Mouse (Mus musculus): ENCODE measurements around the gene Ubb. TPM values are rescaled to one million over a fixed set of nuclear protein-coding genes. Genes with fewer than 3 reads are reported as not detected.
A peak's percentile ranks its signal among the peaks of the same experiment; 100 is the strongest.

Ubb gene
- polyA plus RNA-seq, 1 experiment from 2014 or later = 4,568 TPM

- 0 out of 2 replicates have a peak, but pooled peaks have one; percentile 20 for ATAC-seq
- Histone ChIP-seq H3K36me3 (ENCODE audit: control insufficient read depth, insufficient read depth, low read length) (no peaks in the 10 kb centered on the region), H3K4me3 (ENCODE audit: low read length) (no peak overlapping the region), H3K4me1 (ENCODE audit: control insufficient read depth, insufficient read depth, low read depth, low read length) (no peaks in the 10 kb centered on the region), H3K27me3 (replicated peaks; ENCODE audit: control insufficient read depth, insufficient read depth, low read length) (no peaks in the 10 kb centered on the region), H3K9me3 (ENCODE audit: control insufficient read depth, low read length) (no peaks in the 10 kb centered on the region), H3K4me2 (ENCODE audit: low read length) (no peak overlapping the region), H3K27ac (ENCODE audit: low read depth, low read length) (no peak overlapping the region), H3K9ac (ENCODE audit: low read depth, low read length) (no peak overlapping the region)
- 22% methylated on average over 2 of the region's 2 CpGs for WGBS
Observed at GRCm38 (mm10) chr11:62518991-62519390, 32.0 kb upstream of the Ubb start.

DNA sequence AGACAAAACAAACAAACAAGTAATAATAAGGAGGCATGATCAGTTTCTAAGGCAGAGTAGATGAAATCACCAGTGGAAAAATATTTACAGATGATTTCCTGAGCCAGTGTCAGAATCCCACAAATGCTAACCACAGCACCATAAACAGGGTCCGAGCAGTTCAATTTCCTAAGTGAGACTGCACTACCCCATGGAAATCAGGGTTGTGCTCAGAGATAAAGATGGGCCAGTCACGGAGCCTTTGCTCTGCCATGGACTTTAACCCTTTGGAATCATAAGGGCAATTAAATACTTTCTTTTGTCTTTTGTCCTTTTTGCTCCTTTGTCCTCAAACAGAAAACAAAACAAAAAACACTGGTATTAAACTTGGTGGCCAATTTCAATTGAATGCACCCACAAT lies 28.7 kb upstream of the Ubb start:
- Histone ChIP-seq H3K27ac (ENCODE audit: low read depth, low read length) (no peak overlapping the region), H3K4me3 (ENCODE audit: low read length) (no peak overlapping the region), H3K9me3 (ENCODE audit: control insufficient read depth, low read length) (no peaks in the 10 kb centered on the region), H3K4me2 (ENCODE audit: low read length) (no peak overlapping the region), H3K4me1 (ENCODE audit: control insufficient read depth, insufficient read depth, low read depth, low read length) (no peaks in the 10 kb centered on the region), H3K9ac (ENCODE audit: low read depth, low read length) (no peak overlapping the region), H3K36me3 (ENCODE audit: control insufficient read depth, insufficient read depth, low read length) (peaks cover 8% of the 10 kb centered on the region), H3K27me3 (replicated peaks; ENCODE audit: control insufficient read depth, insufficient read depth, low read length) (no peaks in the 10 kb centered on the region)
- no peak for ATAC-seq
- WGBS = 75% methylated on average over 2 of the region's 2 CpGs

DNA sequence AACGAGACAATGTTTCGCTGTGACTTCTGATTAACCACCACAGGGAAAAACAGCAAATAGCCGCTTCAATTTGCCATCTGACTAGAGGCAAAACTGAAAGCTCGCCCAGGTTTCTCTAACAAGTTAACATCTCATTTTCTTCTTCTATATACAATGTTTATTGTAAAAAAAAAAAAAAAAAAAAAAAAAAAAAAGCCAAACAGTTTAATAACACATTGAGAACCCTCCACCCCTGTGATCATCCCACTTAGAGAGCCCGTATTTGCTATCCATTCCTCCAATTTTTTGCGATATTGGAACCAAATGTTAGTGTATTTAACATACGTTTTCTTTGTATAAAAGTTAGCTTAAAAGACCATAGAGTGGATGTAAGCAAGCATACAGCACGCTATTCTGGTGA lies 13.9 kb upstream of the Ubb start:
- ATAC-seq = no peak
- Histone ChIP-seq H3K4me2 (ENCODE audit: low read length) (peak overlapping the region; percentile 90), H3K4me3 (ENCODE audit: low read length) (no peak overlapping the region; the same call in 1 of the 2 replicates), H3K27ac (ENCODE audit: low read depth, low read length) (no peak overlapping the region), H3K36me3 (ENCODE audit: control insufficient read depth, insufficient read depth, low read length) (0 out of 2 replicates have a peak, but pooled peaks cover under 1% of the 10 kb centered on the region), H3K27me3 (replicated peaks; ENCODE audit: control insufficient read depth, insufficient read depth, low read length) (no peaks in the 10 kb centered on the region), H3K4me1 (ENCODE audit: control insufficient read depth, insufficient read depth, low read depth, low read length) (peaks cover 7% of the 10 kb centered on the region), H3K9ac (ENCODE audit: low read depth, low read length) (no peak overlapping the region), H3K9me3 (ENCODE audit: control insufficient read depth, low read length) (no peaks in the 10 kb centered on the region)
- WGBS = 80% methylated on average over 8 of the region's 8 CpGs

- peak overlapping the region; percentile 88 for H3K4me3 ChIP-seq (ENCODE audit: low read length)
- H3K4me2 ChIP-seq (ENCODE audit: low read length) = peak overlapping the region; percentile 90
- no peak for ATAC-seq
- WGBS = 14% methylated on average over 7 of the region's 7 CpGs
- no peaks in the 10 kb centered on the region for H3K27me3 ChIP-seq (replicated peaks; ENCODE audit: control insufficient read depth, insufficient read depth, low read length)
- H3K36me3 ChIP-seq (ENCODE audit: control insufficient read depth, insufficient read depth, low read length) = no peaks in the 10 kb centered on the region
- peak overlapping the region; percentile 57 for H3K9ac ChIP-seq (ENCODE audit: low read depth, low read length)
- H3K4me1 ChIP-seq (ENCODE audit: control insufficient read depth, insufficient read depth, low read depth, low read length) = peaks cover 7% of the 10 kb centered on the region
- no peaks in the 10 kb centered on the region for H3K9me3 ChIP-seq (ENCODE audit: control insufficient read depth, low read length)
- H3K27ac ChIP-seq (ENCODE audit: low read depth, low read length) = no peak overlapping the region
Observed at GRCm38 (mm10) chr11:62537590-62537989, 13.4 kb upstream of the Ubb start.

DNA sequence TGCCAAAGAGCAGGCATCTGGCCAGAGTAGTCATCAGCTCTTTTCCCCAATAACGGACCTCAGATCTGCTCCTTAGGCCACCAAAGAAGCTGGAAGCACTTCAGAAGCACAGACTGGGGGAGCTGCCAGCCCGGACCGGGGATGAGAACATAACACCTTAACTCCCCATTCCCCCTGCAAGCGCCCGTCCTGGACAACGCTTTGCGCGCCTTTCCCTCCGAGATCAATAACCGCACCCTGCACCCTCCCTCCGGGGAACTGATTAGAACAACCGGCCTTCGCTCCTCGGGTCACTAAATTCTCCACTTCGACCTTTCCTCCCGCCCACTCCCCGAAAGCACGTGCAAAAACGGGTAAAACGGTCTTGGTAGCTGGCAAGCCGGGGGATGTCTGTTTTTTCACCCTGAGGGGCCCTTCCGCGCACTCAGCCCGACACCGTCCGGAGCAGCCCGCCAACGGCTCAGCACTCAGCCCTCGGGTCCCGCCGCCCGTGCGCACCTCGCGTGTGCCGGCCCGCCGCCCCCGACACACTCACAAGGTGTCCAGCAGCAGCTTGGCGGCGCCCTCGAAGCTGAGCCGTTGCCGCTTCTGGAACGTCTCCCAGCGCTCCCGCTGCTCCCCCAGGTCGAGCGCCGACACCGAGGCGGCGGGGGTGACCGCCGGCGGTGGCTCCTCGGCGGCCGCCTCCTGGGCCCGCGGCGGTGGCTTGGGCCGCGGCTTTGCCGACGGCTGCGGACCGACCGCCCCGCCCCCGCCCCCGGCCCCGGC lies 12.5 kb upstream of the Ubb start:
- H3K4me2 ChIP-seq (ENCODE audit: low read length) = peak overlapping the region; percentile 90
- H3K9me3 ChIP-seq (ENCODE audit: control insufficient read depth, low read length) = no peaks in the 10 kb centered on the region
- under 1% methylated on average over 42 of the region's 73 CpGs for WGBS
- peaks cover 7% of the 10 kb centered on the region for H3K4me1 ChIP-seq (ENCODE audit: control insufficient read depth, insufficient read depth, low read depth, low read length)
- ATAC-seq = peak; percentile 86
- peak overlapping the region; percentile 93 for H3K9ac ChIP-seq (ENCODE audit: low read depth, low read length)
- no peaks in the 10 kb centered on the region for H3K36me3 ChIP-seq (ENCODE audit: control insufficient read depth, insufficient read depth, low read length)
- peak overlapping the region; percentile 88 for H3K4me3 ChIP-seq (ENCODE audit: low read length)
- no peaks in the 10 kb centered on the region for H3K27me3 ChIP-seq (replicated peaks; ENCODE audit: control insufficient read depth, insufficient read depth, low read length)
- peak overlapping the region; percentile 85 for H3K27ac ChIP-seq (ENCODE audit: low read depth, low read length)

- peak; percentile 84 for ATAC-seq
- 5% methylated on average over 51 of the region's 57 CpGs for WGBS
- H3K4me2 ChIP-seq (ENCODE audit: low read length) = peak within 1 kb of the TSS; percentile 90
Observed at GRCm38 (mm10) chr11:62539089-62539890, 11.7 kb upstream of the Ubb start, which contains the start of gene Cenpv. TSS of gene Cenpv (minus strand) at chr11:62539261.

GRCm38 (mm10) chr11:62540167-62540566 lies 10.8 kb upstream of the Ubb start:
- WGBS = 85% methylated on average over 7 of the region's 7 CpGs
- H3K4me2 ChIP-seq (ENCODE audit: low read length) = no peak overlapping the region
- H3K9ac ChIP-seq (ENCODE audit: low read depth, low read length) = no peak overlapping the region
- ATAC-seq = no peak
- H3K9me3 ChIP-seq (ENCODE audit: control insufficient read depth, low read length) = no peaks in the 10 kb centered on the region
- no peaks in the 10 kb centered on the region for H3K36me3 ChIP-seq (ENCODE audit: control insufficient read depth, insufficient read depth, low read length)
- no peak overlapping the region for H3K4me3 ChIP-seq (ENCODE audit: low read length)
- peaks cover 7% of the 10 kb centered on the region for H3K4me1 ChIP-seq (ENCODE audit: control insufficient read depth, insufficient read depth, low read depth, low read length)
- H3K27me3 ChIP-seq (replicated peaks; ENCODE audit: control insufficient read depth, insufficient read depth, low read length) = no peaks in the 10 kb centered on the region
- no peak overlapping the region for H3K27ac ChIP-seq (ENCODE audit: low read depth, low read length)

More at GRCm38 (mm10) chr11:62539089-62539890, 11.7 kb upstream of the Ubb start, which contains the start of gene Cenpv:
- no peaks in the 10 kb centered on the region for H3K27me3 ChIP-seq (replicated peaks; ENCODE audit: control insufficient read depth, insufficient read depth, low read length)
- H3K9ac ChIP-seq (ENCODE audit: low read depth, low read length) = peak within 1 kb of the TSS; percentile 93
- peak within 1 kb of the TSS; percentile 85 for H3K27ac ChIP-seq (ENCODE audit: low read depth, low read length)
- H3K9me3 ChIP-seq (ENCODE audit: control insufficient read depth, low read length) = no peaks in the 10 kb centered on the region
- peak within 1 kb of the TSS; percentile 88 for H3K4me3 ChIP-seq (ENCODE audit: low read length)
- peaks cover 7% of the 10 kb centered on the region for H3K4me1 ChIP-seq (ENCODE audit: control insufficient read depth, insufficient read depth, low read depth, low read length)
- H3K36me3 ChIP-seq (ENCODE audit: control insufficient read depth, insufficient read depth, low read length) = no peaks in the 10 kb centered on the region

- Histone ChIP-seq H3K9ac (ENCODE audit: low read depth, low read length) (no peak overlapping the region), H3K9me3 (ENCODE audit: control insufficient read depth, low read length) (no peaks in the 10 kb centered on the region), H3K36me3 (ENCODE audit: control insufficient read depth, insufficient read depth, low read length) (no peaks in the 10 kb centered on the region), H3K4me1 (ENCODE audit: control insufficient read depth, insufficient read depth, low read depth, low read length) (peaks cover 7% of the 10 kb centered on the region), H3K4me2 (ENCODE audit: low read length) (no peak overlapping the region), H3K27me3 (replicated peaks; ENCODE audit: control insufficient read depth, insufficient read depth, low read length) (no peaks in the 10 kb centered on the region), H3K27ac (ENCODE audit: low read depth, low read length) (no peak overlapping the region), H3K4me3 (ENCODE audit: low read length) (no peak overlapping the region)
- WGBS = 42% methylated on average over 2 of the region's 2 CpGs
- ATAC-seq = no peak
Observed at GRCm38 (mm10) chr11:62540969-62541368, 10.0 kb upstream of the Ubb start.

GRCm38 (mm10) chr11:62541581-62541980 lies 9.4 kb upstream of the Ubb start:
- no peak overlapping the region for H3K9ac ChIP-seq (ENCODE audit: low read depth, low read length)
- peaks cover 7% of the 10 kb centered on the region for H3K4me1 ChIP-seq (ENCODE audit: control insufficient read depth, insufficient read depth, low read depth, low read length)
- H3K9me3 ChIP-seq (ENCODE audit: control insufficient read depth, low read length) = no peaks in the 10 kb centered on the region
- no peaks in the 10 kb centered on the region for H3K36me3 ChIP-seq (ENCODE audit: control insufficient read depth, insufficient read depth, low read length)
- ATAC-seq = no peak
- H3K4me2 ChIP-seq (ENCODE audit: low read length) = no peak overlapping the region
- WGBS = 86% methylated on average over 8 of the region's 8 CpGs
- H3K4me3 ChIP-seq (ENCODE audit: low read length) = no peak overlapping the region
- H3K27me3 ChIP-seq (replicated peaks; ENCODE audit: control insufficient read depth, insufficient read depth, low read length) = no peaks in the 10 kb centered on the region
- no peak overlapping the region for H3K27ac ChIP-seq (ENCODE audit: low read depth, low read length)
